Mouse (Mus musculus) cerebellum, adult (tissue): Measurements from ENCODE around the gene Psmc3.
A peak's percentile ranks its signal among the peaks of the same experiment; 100 is the strongest.
"Not testable (repeated sequence)": the region's sequence is repeated elsewhere in the genome, so short reads cannot be mapped to it uniquely, and the experiment has no call there.

ENCODE experiments used
- ATAC-seq: cut with Nextera tagmentation; 2 replicates; pipeline ENCODE4 v1.9.2; 2017; ENCODE audit warnings: mild to moderate bottlenecking, moderate library complexity, mixed read lengths; ENCODE audit not compliant: insufficient number of reproducible peaks, low FRiP score, low TSS enrichment

Gene Psmc3

GRCm38 (mm10) chr2:91053934-91054382, at the start of gene Psmc3:
Gene Psmc3, plus strand, starts transcription at chr2:91054009.
- peak; percentile 97 for ATAC-seq

GRCm38 (mm10) chr2:91008536-91008935, 45.3 kb upstream of the Psmc3 start:
- ATAC-seq = no peak

DNA sequence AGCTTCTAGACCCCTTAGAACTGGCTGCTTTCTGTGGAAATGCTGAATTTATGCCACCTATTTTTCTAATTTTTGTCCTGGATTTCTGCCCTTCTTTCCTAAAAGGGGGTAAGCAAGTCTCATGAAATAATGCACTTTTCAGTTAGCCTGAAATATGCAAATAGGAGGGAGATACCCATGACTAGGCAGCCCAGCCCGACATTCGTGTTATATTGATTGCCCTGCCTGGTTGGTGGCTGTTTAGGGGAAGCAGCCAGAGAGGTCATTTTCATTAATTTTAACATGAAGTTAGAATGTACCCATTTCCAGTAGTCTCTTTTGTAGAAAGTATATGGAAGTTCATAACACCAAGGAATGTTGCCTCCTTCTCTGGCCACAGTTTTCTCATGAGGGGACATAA, 39.9 kb upstream of the Psmc3 start:
- ATAC-seq = no peak

GRCm38 (mm10) chr2:91015386-91015785, 38.4 kb upstream of the Psmc3 start:
- ATAC-seq = peak; percentile 81

GRCm38 (mm10) chr2:91018061-91018788, 35.6 kb upstream of the Psmc3 start:
- ATAC-seq = no peak

DNA sequence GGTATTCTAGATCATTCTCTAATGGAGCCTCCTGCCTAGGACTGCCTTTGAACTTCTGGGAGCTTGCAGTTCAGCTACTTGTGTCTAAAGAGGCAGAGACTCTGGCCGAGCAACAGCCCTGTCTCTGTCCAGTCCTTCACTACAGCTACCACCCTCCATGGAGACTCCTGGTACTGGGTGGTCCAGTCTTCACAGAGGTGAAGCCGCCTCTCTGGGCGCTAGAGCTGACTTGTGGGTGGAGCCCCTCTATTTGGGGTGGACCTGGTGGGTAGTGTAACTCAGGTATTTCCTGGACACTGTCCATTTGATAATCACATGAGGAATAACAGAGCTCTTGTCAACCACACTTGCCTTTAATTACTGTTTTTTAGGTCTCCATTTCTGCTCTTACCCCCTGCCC, 33.9 kb upstream of the Psmc3 start:
- ATAC-seq = no peak

GRCm38 (mm10) chr2:91022266-91022665, 31.5 kb upstream of the Psmc3 start:
- not testable (repeated sequence) for ATAC-seq

DNA sequence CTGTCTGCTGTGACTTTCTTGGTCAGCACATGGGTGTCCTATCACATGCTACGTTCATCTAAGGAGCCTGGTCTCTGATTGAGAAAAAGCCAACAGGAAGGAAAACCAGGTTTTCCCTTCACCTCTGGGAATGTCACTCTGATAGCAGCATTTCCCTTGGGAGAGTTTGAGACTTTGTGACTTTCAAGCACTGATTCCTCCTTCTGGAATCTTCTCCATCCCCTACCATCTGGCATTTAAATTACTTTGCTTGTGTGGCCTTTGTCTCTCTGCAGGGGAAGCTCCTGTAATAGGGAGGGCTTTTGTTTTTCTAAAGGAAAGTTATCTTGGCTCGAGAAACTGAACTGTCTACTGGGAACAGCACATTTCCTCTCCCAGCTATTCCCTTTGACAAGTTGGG, 30.7 kb upstream of the Psmc3 start:
- no peak for ATAC-seq

GRCm38 (mm10) chr2:91023956-91024355, 29.9 kb upstream of the Psmc3 start:
- ATAC-seq = no peak

- ATAC-seq = no peak
These were observed 28.7 kb upstream of the Psmc3 start for GRCm38 (mm10) chr2:91025081-91025516.

GRCm38 (mm10) chr2:91026491-91026890, 27.3 kb upstream of the Psmc3 start:
- ATAC-seq = no peak

DNA sequence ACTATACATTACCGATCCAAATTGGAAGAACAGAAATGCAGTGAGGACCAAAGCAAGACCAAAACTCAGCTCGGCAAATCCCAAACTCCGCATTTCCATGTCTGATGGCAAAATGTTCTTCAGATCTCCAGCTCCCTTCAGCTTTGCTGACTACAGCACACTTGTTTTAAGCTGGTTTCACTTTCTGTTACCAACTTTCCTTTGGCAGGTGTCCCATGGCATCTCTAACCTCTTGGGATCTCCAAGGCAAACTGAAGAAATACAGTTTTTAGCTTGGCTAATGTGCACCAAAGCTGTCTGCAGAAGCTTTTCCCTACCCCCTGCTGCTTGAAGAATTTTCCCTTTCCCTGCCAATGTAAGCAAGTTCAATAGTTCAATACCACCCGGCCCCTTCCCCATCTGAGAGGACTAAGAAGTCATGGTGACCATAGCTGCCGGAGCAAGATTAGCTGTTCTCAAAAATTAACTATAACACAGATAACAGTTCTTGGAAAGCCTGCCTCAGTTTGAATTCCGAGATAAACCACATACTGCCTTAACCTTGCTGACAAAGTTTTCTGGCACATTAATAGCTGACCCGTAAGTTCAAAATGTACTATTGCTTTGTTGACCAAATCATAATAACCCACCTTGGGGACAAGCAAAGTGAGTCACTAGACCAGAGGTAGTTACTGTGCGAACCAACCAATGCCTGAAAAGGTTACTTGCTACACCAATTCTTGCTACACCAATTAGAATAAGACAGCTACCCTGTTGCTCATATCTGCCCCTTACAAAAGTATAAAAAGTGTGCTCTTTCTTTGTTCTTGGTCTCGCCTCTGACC, 26.2 kb upstream of the Psmc3 start:
- ATAC-seq = no peak

DNA sequence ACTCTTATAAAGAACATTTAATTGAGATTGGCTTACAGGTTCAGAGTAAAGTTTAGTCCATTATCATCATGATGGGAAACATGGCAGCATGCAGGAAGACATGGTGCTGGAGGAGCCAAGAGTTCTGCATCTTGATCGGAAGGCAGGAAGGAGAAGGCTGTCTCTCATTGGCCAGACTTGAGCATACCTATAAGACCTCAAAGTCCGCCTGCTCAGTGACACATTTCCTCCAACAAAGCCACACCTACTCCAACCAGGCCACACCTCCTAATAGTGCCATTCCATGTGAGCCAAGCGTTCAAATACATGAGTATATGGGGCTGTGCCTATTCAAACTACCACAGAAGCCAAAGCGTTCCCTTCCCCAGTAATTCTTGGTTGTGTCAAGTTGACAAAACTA, 22.6 kb upstream of the Psmc3 start:
- ATAC-seq = no peak

GRCm38 (mm10) chr2:91033000-91033399, 20.8 kb upstream of the Psmc3 start:
- no peak for ATAC-seq

DNA sequence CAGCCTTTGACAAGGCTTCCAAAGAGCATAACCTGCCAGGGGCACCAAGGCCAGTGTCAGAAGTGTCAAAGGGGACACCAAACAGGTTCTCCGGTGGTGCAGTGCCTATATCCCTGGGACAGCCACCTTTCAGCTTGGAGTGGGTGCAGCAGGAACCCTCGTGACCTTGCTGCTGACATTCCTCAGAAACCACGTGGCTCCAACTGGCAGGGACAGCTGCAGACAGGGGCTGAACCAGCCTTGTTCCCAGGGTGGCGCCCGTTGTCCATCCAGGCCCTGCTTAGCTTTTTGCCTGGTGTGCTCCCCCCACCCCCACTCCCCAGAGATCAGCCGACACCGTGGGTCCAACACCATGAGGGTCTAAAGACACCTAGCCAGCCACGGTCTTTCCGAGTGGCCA, 18.4 kb upstream of the Psmc3 start, which contains the start of gene Rapsn:
TSS of gene Rapsn (plus strand) at position 236 of the 400 bp plus-strand sequence.
- no peak for ATAC-seq

GRCm38 (mm10) chr2:91041786-91042185, 12.0 kb upstream of the Psmc3 start:
- ATAC-seq = no peak

- ATAC-seq = no peak
These were observed 11.0 kb upstream of the Psmc3 start for GRCm38 (mm10) chr2:91042651-91043398.

GRCm38 (mm10) chr2:91044727-91045126, 9.1 kb upstream of the Psmc3 start:
- no peak for ATAC-seq

DNA sequence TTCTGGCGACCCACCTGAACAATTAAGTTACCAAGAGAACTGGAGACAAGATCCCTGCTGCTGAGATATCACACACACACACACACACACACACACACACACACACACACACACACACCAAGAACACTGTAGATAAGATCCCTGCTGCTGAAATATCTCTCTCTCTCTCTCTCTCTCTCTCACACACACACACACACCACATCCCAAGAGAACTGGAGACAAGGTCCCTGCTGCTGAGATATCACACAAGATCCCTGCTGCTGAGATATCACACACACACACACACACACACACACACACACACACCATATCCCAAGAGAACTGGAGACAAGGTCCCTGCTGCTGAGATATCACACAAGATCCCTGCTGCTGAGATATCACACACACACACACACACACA, 8.0 kb upstream of the Psmc3 start:
- ATAC-seq = not testable (repeated sequence)

DNA sequence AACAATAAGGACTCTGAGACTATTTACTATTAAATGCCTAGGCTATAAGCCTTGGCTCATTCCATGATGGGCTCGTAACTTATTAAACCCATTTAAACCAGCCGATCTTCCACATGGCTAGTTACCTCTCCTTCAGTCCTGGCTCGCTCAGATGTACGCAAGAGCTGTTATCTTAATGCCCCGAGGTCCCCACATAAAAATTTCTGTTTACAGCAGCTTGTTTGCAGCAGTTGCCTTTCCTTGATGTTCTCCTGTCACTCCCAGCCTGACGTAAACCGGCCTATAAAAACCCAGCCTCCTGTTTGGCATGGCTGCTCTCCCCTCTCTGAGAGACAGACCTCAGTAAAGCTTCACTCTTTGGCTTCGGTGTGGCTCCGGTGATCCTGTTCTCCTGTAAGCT, 6.5 kb upstream of the Psmc3 start:
- ATAC-seq = no peak

DNA sequence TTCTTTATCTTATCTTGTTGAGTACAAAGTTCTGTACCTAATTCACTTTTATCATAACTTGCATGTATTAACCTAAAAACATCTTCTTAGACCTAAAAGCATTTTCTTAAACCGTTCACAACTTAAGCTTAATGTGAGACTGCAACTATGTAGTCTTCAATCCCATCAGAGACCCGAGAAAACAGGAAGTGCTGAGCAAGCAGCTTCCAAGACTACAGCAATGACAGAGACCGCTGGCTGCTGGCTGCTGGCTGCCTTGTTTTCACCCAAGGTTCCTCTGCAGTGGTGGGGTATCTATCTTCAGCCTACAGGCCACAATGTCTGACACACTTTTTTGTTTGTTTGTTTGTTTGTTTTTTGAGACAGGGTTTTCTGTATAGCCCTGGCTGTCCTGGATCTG, 1.9 kb upstream of the Psmc3 start:
- no peak for ATAC-seq
